Mouse (Mus musculus) spleen, adult 2 months (tissue): Measurements from ENCODE around the gene Tns3.

Experiments
- CTCF ChIP-seq: fragments of 200-500 bp; IDR thresholded peaks from 2 replicates; pipeline ENCODE4 v1.5.1; 2011; ENCODE audit warnings: mild to moderate bottlenecking, inconsistent platforms; ENCODE audit not compliant: insufficient read depth, insufficient read length, insufficient replicate concordance; ENCODE audit errors: extremely low read depth
- POLR2A ChIP-seq: fragments of 200-500 bp; IDR thresholded peaks from 2 replicates; pipeline ENCODE4 v1.6.1; 2011; ENCODE audit warnings: low read depth, low read length, inconsistent platforms

GRCm38 (mm10) chr11:8582101-8582920, 82.0 kb downstream of the Tns3 start:
- TF ChIP-seq POLR2A (no peak), CTCF (no peak)
